Mouse (Mus musculus) naive thymus-derived CD4-positive, alpha-beta T cell, adult 2 months (primary cell): ENCODE measurements around the gene Flvcr2.
A peak's percentile ranks its signal among the peaks of the same experiment; 100 is the strongest.
"Not testable (repeated sequence)": the region's sequence is repeated elsewhere in the genome, so short reads cannot be mapped to it uniquely, and the experiment has no call there.

ENCODE experiments used
- DNase-seq: peaks from one replicate; pipeline ENCODE4 v3.0.0-alpha.2; 2011; ENCODE audit warnings: low read depth

Gene Flvcr2

DNA sequence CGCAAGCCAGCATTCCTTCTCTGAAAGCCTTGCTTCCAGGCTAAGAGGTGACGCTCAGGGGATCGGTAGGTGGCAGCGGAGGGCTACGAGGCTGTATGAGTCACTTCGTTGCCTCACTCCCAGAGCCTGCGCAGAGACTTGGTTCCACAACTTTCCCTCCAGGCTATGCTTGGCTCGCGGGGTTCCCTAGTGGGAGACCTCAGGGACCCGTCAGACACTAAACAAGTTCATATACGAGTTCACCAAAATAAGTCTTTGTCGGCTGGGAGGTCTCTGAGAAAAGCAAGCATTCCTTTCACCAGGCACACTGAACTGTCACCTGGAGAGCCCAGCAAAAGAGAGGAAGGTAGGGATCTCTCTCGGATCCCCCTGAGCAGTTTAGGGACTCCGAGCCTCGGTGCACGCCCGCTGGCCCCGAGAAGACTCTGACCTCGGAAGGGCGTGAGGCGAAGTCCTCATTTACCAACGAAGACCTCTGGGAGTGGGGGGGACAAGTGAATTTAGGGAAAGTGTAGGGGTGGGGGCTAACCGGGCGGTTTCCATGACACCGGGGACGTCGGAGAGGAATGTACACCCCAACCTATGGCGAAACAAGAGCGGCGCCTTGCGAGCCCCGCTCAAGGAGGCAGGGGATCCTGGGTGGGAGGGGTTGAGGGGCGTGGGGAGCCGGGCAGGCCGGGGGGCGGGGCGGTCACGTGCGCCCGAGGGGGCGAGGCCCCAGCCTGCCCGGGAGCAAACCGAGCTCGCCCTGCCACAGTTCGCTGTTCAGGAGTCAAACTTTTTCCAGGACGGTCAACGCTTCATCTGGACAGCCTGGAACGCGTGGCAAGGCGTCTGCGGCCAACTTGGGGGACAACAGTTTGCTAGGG lies at the start of gene Flvcr2:
Gene Flvcr2 (plus strand): TSS at position 713 of the 869 bp plus-strand sequence.
- peak; percentile 51 for DNase-seq

DNA sequence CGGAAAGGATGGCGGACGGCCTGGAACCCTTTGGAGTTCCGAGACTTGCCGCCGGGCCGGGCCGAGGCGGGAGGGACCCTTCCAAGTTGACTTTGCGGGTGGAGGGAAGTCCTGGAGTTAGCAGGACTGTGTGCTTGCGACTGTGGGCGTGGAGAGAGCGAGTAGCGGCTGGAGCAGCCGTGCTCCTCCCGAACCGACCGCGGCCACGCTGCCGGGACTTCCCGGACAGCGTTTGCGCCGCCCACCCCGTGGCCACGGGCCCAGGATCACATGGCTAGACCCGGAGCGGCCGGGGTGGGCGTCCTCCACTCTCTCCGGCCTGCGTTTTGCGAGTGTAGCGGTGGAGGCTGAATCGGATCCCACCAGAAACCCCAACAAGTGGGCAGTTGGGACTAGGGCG lies 48.2 kb upstream of the Flvcr2 start:
- DNase-seq = not testable (repeated sequence)

DNA sequence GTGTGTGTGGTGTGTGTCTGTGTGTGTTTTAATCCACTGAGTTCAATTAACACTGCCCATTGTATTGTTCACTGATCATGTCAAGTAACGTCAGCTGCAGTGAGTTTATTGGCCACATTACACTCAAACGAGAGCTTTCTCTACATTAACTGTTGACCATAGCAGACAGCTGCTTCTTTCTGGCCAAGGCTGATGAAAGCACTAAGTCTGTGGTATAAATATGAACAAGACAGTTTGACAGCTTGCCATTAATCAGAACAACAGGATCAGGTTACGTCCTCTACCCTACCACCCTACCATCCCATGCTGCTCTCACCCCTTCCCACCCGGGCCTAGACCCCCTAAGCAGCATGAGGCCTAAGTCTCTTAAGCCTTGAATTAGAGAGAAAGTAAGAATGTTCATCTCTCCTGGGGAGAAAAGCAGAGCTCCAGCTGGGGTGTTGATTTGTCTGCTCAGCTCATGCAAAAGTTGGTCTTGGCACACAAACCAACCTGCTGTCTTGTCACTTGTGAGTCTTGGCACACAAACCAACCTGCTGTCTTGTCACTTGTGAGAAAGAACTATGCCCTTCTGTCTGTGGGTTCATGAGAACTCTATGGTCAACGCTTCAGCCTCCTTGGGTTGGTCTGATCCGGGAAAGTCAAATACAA lies 46.0 kb upstream of the Flvcr2 start:
- DNase-seq = no peak

DNA sequence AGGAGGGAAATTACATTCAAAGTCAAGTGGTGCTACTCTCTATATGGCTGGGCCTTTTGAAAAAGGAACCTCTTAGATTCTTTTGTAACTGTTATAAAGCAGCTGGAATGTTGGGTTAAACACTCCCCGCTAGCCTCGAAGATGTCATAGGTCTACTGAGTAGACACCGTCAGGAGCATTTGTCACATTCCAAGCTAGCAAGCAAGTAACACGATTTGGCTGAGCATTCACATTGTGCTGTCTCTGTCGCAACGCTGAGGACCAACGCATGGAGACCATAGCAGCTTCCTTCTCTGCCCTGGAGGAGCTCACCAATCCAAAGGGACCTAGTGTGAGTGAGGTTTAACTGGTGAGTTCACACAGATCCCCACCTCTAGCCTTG lies 45.5 kb upstream of the Flvcr2 start:
- no peak for DNase-seq

DNA sequence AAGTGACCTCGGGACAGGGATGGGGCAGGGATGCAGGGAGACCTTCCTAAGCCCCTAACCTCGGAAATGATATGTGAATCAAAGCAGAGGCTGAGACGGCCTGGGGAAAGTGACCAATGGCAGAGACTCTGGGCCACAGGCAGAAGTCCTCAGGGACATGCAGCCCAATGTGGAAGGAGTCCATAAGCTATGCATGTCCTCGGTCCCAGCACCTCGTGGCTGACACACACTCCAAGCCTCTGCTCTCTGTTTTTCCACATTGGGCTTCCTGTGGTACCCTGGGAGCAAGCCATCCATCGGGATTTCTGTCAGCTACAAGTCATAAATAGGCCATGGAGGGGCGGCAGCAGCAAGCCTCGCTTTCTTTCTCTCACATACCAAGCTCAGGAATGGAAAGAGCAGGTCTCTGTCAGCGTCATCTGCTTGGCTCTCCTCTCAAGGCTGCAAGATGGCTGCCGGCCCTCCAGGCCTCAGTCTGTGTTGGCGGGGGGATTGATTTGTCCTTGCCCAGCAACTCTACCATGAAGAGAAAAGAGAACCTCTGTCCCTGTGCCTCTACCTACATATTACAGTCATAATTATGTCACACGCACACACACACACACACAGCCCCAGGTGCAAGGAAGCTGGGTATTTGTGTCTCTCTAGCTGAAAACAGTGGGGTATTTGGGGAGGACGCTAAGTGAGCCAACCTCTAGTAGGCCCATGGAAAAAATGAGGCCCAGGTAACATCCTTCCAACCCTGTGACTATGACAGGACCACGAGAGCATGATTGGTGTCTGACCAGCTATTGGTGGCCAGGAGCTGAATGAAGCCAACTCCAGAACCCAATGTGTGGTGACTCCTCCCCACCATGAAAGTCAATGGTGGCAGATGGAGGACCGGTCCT lies 43.9 kb upstream of the Flvcr2 start:
- no peak for DNase-seq

DNA sequence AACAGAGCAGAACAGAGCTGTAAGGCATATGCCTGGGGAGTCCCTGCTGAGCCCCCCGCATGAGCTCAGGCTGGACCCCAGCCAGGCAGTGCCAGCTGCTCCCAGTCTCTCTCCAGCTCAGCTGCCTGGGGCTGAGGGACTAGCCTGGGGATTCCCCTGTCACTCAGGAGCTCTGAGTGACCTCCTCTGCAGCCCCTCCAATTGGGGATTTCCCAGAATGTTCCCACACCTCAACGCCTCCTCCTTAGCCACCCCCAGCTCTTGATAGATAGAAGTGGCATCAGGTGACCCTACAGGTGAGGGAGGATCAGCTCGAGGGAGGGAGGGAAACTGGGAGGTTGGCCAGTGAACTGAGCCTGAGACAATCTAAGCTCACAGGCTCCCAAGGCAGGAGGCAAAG lies 42.8 kb upstream of the Flvcr2 start:
- peak; percentile 28 for DNase-seq

DNA sequence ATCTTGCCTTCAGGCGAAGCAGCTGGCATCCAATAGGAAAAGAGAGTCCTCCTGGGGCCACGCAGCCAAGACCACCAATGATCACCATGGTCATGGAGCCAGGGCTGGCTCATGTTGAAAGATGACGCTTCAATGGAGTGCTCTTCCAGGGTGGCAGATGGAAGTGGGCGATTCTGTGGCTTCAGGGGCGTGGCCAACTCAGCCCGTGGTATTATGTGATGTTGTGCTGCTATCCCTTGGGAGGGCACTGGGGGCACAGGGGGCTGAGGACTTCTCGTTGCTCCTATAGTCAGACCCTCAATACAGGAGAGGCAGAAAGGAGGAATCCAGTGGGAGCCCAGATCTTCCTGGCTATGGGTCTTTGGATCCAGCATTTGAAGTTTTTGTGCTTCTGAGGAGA lies 41.8 kb upstream of the Flvcr2 start:
- peak; percentile 44 for DNase-seq

DNA sequence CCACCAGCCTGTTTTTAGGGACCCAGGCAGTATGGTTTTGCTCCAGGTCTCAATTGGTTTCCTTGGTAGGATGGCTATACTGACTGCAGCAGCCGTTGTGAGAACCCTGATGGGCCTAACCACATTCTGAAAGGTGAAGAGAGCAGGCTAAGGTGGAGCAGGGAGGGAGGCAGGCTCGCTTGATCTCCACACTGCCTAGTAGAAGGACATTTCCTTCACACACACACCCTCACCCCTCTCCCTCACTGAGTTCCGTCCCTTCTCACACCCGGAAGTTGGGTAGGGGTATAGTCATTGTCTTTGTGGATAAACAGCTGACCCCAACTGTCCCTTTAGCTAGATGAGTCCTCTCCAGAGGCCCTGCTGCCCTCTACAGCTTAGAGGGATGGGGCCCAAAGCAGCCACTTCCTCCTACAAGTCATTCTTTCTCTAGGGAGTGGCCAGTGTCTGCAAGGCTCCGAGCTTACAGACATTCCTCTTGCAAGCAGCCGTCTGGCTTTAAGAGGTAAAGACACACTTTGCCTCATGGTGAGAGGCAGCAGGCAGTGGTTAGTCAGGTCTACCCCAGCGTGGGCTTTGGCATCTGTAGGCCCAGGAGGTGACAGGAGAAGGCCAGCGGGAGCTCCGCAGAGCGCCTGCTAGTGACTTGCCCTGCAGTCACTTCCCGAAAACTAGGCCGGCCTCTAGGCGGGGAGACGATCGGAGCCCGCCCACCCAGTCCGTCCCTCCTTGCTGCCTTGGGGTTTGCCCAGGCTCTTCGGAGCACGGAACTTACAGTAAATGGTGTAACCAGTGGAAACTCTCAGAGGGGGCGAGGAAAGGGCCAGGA lies 41.1 kb upstream of the Flvcr2 start:
- peak; percentile 79 for DNase-seq

DNA sequence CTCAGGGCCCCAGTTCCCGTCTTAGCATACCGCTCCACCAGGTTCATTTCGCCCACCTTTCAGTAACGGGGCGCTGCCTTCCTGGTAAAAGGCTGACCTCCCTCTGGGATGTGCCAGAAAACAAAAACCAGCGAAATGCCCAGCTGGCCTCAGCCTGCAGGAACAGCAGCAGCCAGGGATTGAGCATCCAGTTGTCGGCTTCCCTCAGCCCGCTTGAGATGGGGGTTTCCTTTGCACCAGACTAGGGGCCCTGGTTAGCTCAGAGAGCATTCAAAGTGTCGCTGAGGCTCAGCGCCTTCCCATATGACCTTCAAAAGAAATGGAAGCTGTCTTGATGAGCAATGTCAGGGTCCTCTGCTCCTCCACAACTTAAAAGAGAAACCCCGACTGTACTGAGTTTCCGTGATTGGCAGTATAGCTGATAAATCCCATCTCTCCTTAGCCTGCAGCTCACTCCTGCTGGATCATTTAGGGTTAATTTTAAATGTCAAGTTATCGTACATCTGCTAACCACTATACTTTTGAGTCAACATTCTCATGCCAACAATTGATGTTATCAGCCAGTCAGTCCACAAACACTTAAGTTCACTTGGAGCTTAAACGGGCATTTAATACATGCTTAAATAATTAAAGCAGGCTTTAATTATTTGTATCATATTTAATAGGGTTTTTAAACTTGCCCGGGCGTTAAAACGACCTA lies 40.4 kb upstream of the Flvcr2 start:
- no peak for DNase-seq

DNA sequence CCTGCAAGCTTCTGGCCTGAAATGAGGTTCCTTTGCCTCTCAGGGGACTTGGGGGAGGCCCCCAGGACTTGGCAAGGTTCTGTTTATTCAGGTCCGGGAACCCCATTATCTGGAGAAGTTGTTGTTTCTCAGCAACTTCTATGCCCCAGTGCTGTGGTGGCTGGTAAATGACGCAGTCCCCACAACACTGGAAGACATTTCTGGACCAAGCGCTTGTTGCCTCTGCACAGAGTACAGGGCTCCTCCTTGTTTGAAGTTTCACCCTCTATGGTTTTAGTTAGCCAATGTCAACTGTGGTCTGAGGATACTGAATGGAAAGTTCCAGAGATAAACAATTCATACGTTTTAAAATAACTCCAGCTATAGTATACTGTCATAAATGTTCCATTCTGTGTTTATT lies 39.4 kb upstream of the Flvcr2 start:
- DNase-seq = no peak

DNA sequence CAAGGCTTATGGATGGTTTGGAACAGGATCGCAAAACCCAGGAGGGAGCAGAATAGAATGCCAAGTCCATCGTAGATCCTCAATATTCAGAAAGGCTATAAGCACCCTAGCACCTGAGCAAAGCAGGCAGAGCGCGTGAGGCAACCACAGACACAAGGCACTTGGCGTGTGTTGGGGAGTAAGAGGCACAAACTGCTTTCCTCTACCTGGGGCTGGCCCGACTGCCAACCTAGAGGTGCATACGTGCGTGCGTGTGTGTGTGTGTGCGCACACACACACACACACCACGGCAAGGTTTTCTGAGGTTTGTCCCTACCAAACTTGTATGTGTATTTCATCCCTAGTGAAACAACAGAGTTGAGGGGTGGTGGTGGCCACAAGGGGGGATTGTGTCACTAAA lies 38.9 kb upstream of the Flvcr2 start:
- no peak for DNase-seq

DNA sequence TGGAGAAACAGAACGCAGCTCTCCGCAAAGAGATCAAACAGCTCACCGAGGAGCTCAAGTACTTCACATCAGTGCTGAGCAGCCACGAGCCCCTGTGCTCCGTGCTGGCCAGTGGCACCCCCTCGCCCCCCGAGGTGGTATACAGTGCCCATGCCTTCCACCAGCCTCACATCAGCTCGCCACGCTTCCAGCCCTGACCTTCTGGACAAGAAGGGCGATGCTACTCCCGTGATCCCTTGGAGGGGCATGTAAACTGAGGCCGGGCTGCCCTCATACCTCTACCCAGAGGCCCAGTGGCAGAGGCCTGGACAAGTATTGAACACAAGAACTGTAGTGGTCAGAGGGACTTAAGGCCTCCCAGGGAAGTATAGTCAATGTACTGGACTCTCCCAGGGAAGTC lies 37.8 kb upstream of the Flvcr2 start:
- no peak for DNase-seq

DNA sequence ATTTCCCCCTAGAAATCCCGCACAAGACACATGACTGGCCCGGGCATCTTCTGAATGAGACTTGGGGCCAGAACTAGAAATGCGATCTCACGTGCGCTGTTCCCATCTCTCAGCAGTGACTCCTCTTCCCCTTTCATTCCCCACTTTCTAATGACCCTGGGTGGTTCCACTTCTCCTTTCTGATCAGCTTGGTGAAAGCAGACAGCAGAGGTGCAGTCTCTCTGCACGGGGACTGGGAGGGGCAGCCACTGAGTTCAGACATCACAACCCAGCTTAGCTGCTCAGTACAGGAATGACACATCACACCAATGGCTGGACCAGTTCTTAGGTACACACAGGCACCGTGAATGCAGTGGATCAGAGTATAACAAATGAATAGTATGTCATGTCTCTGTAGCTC lies 35.6 kb upstream of the Flvcr2 start:
- no peak for DNase-seq

DNA sequence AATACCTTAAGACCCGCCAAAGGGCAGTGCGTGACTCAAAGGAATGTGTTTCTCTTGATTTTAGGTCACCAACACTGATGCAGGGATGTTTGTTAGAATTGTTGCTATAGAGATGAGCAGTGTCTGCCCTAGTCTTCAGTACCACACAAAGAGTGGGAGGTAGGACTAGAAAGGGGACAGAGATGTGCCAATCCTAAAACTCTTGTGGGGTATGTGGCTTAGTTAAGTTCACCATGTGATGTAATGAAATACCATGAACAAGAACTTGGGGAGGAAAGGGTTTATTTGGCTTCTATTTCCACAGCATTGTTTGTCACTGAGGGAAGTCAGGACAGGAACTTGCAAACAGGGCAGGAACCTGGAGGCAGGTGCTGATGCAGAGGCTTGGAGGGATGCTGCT lies 33.8 kb upstream of the Flvcr2 start:
- no peak for DNase-seq

DNA sequence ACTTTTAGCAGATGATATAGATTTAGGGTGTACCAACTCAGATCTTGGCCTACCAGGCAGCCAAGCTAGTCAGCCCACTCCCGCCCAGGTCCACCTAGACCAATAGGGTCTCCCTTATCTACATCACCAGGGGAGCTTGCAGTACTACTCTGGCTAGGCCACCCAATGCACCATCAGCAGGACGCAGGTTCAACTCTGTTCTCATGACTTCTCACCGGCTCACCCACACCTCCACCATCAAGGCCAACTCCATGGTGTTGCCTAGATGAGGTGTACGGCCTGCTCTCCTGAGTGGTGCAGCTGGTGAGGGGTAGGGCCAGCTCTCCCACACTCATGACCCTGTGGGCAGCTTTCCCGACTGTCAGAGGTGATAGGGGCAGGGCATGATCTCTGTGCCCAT lies 32.2 kb upstream of the Flvcr2 start:
- no peak for DNase-seq

DNA sequence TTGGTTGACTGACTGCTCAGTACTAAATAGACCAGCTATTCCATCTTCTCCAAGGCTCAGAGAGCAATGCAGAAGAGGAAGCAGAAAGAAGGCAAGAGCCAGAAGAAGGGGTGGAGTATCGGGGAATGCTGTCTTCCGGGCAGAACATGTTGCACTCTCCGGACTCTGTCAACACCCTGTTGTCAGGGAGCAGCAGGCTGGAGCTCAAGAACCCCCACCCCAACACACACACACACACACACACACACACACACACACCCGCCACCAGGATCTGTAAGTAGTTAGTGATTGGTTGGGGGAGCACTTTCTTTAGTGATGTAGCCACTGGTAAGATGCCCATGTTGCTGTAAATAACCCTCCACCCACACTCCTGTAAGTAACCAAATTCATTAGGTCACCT lies 21.0 kb upstream of the Flvcr2 start:
- DNase-seq = no peak

DNA sequence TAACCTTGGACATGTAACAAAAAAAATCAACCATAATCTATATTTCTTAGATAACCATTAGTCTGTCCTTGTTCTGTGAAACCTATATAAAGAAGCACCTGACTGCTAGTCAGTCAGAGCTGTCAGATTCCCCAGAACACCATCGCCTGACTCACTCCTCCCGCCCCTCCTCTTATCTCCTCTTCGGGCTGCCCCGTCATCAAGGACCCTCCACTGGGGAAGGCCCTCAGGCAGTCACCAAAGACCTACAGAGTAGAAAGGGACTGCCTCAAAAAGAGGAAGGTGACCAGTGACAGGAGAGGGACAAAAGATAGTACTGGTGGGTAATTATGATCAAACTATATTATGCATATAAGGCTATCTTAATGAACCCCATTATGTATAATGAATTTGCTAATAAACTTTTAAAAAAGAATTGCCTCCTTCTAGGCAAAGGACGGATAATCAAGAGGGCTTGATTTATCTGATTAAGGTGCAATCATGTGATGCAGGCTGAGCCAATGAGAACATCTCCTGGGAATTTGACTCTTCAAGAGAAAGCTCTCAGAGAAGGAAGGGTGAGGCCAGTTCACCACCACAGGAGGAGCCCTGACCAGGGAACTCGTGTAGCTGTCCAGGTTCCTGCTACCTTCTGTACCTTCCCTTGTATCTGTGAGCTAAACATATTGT lies 19.5 kb upstream of the Flvcr2 start:
- no peak for DNase-seq

DNA sequence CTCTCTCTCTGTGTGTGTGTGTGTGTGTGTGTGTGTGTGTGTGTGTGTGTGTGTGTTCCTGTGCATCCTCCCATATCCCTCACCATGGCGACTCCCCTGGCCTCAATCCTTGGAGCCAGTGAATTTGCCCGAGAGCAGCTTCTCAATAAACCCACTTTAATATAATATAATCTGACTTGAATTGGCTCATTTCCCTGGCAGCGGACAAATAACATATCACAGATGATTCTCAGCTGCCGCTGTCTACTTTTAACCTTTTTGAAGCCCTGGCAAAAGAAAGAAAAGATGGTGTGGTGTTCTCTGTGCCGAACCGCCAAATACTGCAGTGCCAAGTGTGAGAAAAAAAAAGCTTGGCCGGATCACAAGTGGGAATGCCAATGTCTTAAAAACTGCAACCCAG lies 18.2 kb upstream of the Flvcr2 start:
- no peak for DNase-seq

DNA sequence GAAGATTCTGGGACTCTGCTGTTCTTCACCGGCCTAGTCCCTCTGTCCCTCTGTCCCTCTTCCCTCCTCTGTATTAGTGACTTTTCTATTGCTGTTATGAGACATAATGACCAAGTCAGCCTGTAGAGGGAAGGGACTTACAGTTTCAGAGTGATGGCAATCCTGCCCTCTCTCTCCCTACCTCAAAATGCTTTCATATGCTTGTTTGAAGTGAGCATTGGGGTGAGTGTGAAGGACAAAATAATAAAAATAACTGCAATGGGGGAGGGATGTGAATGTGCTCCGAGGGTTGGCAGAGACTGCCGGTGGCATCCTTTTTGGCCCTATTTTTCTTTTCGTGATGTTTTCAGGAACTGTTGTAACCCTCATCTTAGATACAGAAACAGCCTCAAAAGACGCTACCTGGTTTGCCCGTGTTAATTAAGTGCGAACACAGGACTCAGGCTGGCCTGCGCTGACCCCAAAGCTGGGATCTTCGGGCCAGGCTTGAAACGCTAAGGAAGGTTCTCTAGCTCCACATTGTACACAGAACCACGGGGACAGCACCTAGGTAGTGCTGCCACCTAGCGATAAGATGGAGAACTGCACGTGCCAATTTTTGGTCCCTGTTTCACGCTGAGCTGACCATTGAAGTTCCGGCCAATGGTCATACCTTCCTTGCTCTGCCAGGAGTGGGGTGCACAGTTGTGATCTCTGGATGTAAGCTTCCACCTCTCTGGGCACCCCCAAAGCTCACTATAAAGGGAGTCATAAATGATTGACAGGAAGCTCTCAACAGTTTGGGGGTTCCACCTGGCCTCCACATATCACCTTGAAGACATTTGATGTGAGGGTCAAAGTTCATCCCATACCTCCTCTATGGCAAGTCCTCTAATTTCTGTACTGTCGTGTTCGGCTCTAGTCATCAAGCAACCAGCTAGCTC lies 17.1 kb upstream of the Flvcr2 start:
- peak; percentile 77 for DNase-seq

DNA sequence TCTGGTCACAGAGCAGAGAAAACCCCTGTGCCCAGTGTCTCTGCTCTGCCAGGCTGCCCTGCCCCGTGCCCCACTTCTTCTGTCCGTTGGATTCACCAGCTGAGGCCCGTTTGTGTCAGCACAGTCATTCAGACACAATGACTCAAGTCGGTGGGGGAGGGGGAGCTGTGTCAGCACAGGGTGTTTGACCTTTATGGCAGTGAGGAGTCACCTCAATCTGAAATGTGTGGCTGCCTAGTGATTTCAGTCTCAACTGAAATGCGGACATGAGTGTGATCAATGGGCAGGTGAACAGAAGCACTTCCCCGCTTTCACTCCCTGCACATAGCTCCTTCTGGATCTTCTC lies 16.4 kb upstream of the Flvcr2 start:
- peak; percentile 12 for DNase-seq
